Mouse (Mus musculus) heart, postnatal 0 days (tissue): ENCODE measurements around the gene Cyp4f18.

Experiments used
- CTCF ChIP-seq: IDR thresholded peaks from 2 replicates; pipeline ENCODE4 v1.5.1; 2016; ENCODE audit warnings: antibody characterized with exemption, control low read depth, low read depth
- EP300 ChIP-seq: IDR thresholded peaks from 2 replicates; pipeline ENCODE4 v1.6.1; 2016; ENCODE audit warnings: antibody characterized with exemption, low read depth

DNA sequence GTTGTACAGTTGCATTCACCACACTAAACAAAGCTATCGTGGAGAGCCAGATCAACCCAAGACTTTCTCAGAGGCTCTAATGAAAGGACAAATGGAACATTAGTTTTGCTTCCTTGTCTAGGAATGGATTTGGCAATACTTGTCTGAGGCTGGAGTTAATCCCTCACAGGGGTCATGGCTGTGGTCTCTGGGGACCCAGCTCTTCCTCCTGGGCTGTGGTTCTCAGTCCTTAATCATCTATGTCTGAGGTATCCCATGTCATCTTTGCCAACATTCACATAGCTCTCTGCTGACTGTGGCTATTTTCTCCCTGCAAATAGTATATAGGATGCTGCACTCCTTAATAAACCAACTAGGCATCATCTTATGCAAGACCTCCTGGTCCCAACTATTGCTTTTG lies 67.7 kb downstream of the Cyp4f18 start:
- no peak for TF ChIP-seq CTCF
- TF ChIP-seq EP300, result no peak
